Mouse (Mus musculus) intestine, embryonic 15.5 days (tissue): Measurements from ENCODE around the gene Psip1. TPM values are rescaled to one million over a fixed set of nuclear protein-coding genes. Genes with fewer than 3 reads are reported as not detected.

ENCODE experiments used
- ATAC-seq: fragments of 200-750 bp; cut with Nextera tagmentation; 2 replicates; pipeline ENCODE4 v1.8.0; 2017; ENCODE audit warnings: moderate TSS enrichment, moderate library complexity
- H3K27ac ChIP-seq: fragments of 300-500 bp; sonication (generic); 2 replicates; pipeline ENCODE4 v1.5.1; 2015; ENCODE audit warnings: mild to moderate bottlenecking, inconsistent platforms
- H3K27me3 ChIP-seq: fragments of 300-500 bp; sonication (generic); replicated peaks from 2 replicates; pipeline ENCODE4 v1.6.1; 2015; ENCODE audit warnings: inconsistent platforms
- H3K36me3 ChIP-seq: fragments of 300-500 bp; sonication (generic); 2 replicates; pipeline ENCODE4 v1.6.1; 2015; ENCODE audit warnings: inconsistent platforms
- H3K4me1 ChIP-seq: fragments of 300-500 bp; sonication (generic); replicated peaks from 2 replicates; pipeline ENCODE4 v1.6.1; 2015; ENCODE audit warnings: inconsistent platforms
- H3K4me2 ChIP-seq: fragments of 300-500 bp; sonication (generic); replicated peaks from 2 replicates; pipeline ENCODE4 v1.6.1; 2015; ENCODE audit warnings: mild to moderate bottlenecking, inconsistent platforms
- H3K4me3 ChIP-seq: fragments of 300-500 bp; sonication (generic); replicated peaks from 2 replicates; pipeline ENCODE4 v1.5.1; 2015; ENCODE audit warnings: inconsistent platforms
- H3K9ac ChIP-seq: fragments of 300-500 bp; sonication (generic); 2 replicates; pipeline ENCODE4 v1.6.1; 2015; ENCODE audit warnings: inconsistent platforms
- H3K9me3 ChIP-seq: fragments of 300-500 bp; sonication (generic); 2 replicates; pipeline ENCODE4 v1.6.1; 2016; ENCODE audit warnings: inconsistent platforms
- WGBS: fragments of 180-500 bp; shearing (Covaris S2); methylation state at CpG from one replicate; pipeline ENCODE4 v1.1.7; 2015; 5-methylcytosine and 5-hydroxymethylcytosine counted together
- polyA plus RNA-seq: library from polyadenylated mRNA; unstranded; fragments of >200 nt; fragmentation: Nextera tagmentation; extraction: Ambion mirVana; gene quantifications from 2 replicates; pipeline ENCODE4 v1.2.1, GENCODE M21; 2015

The Psip1 gene
- polyA plus RNA-seq, 1 experiment from 2014 or later: 94.9 TPM

- 95% methylated on average over 4 of the region's 4 CpGs for WGBS
- Histone ChIP-seq H3K27me3 (no peaks in the 10 kb centered on the region), H3K9ac (no peak overlapping the region), H3K27ac (no peak overlapping the region), H3K4me3 (no peak overlapping the region), H3K36me3 (no peaks in the 10 kb centered on the region), H3K4me2 (no peak overlapping the region), H3K9me3 (no peaks in the 10 kb centered on the region), H3K4me1 (no peaks in the 10 kb centered on the region)
- no peak for ATAC-seq
Measured at GRCm38 (mm10) chr4:83409867-83410505, 76.3 kb downstream of the Psip1 start.

GRCm38 (mm10) chr4:83407688-83408087 is 78.6 kb downstream of the Psip1 start:
- Histone ChIP-seq H3K36me3 (no peaks in the 10 kb centered on the region), H3K27me3 (no peaks in the 10 kb centered on the region), H3K9me3 (no peaks in the 10 kb centered on the region), H3K9ac (no peak overlapping the region), H3K4me1 (no peaks in the 10 kb centered on the region), H3K27ac (no peak overlapping the region), H3K4me3 (no peak overlapping the region), H3K4me2 (no peak overlapping the region)
- WGBS: 93% methylated on average over 6 of the region's 6 CpGs
- ATAC-seq: no peak

Other genes with a start within 250 kb of the Psip1 start
- 2.0 and 2.1 TPM in 2 replicates for gene Ttc39b, start 162.2 kb downstream of the Psip1 start, polyA plus RNA-seq
- 29.6 and 31.4 TPM in 2 replicates for gene Snapc3, start 68.7 kb downstream of the Psip1 start, polyA plus RNA-seq
- gene Ccdc171, start 39.1 kb upstream of the Psip1 start, polyA plus RNA-seq: 2.4 and 3.0 TPM in 2 replicates